Mouse (Mus musculus) stomach, postnatal 0 days (tissue): ENCODE data around the gene Gjc3.

ENCODE experiments used
- CTCF ChIP-seq: IDR thresholded peaks from 2 replicates; pipeline ENCODE4 v1.5.1; 2016; ENCODE audit warnings: antibody characterized with exemption, low read depth, mild to moderate bottlenecking, moderate library complexity
- EP300 ChIP-seq: optimal IDR thresholded peaks from 2 replicates; pipeline ENCODE3; 2016; ENCODE audit warnings: antibody characterized with exemption

DNA sequence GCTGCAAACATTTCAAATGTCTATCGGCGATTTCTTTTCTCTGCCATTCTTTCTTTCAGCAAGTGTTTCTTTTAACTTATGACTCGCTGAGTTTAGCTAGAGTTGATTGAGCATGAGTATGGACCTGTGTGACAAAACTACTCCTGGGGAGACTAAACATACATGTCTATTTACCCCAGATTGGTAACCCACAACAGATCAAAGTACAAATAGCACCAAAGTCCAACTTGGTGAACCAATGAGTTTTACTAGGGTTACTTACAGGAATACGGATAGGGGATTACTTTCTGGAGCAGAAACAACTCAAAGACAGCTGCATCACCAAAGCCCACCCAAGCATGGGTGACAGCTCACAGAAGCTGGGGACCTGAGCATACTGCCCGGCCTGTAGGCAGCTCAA is 46.5 kb upstream of the Gjc3 start:
- no peak for TF ChIP-seq EP300
- no peak for TF ChIP-seq CTCF
